Mouse (Mus musculus): Measurements from ENCODE around the gene 4930404H24Rik. TPM values are rescaled to one million over a fixed set of nuclear protein-coding genes. Genes with fewer than 3 reads are reported as not detected.
"Not testable (repeated sequence)": the region's sequence is repeated elsewhere in the genome, so short reads cannot be mapped to it uniquely, and the experiment has no call there.

The 4930404H24Rik gene
- polyA plus RNA-seq, 1 experiment from 2014 or later, result not detected

DNA sequence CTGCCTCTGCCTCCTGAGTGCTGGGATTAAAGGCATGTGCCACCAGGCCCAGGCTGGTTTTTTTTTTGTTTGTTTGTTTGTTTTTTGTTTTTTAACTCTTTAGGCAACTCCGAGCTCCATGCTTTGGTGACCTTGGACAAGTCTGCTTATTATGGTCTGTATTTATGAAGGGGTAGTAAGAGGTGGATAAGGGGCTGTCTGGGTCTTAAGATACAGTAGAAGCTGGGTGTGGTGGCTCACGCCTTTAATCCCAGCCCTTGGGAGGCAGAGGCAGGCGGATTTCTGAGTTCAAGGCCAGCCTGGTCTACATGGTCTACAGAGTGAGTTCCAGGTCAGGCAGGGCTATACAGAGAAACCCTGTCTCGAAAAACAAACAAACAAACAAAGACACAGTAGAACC is 2.8 kb downstream of the 4930404H24Rik start:
- peaks cover 43% of the 10 kb centered on the region for H3K4me1 ChIP-seq
- not testable (repeated sequence) for H3K36me3 ChIP-seq
- WGBS, result 88% methylated on average over 4 of the region's 4 CpGs

DNA sequence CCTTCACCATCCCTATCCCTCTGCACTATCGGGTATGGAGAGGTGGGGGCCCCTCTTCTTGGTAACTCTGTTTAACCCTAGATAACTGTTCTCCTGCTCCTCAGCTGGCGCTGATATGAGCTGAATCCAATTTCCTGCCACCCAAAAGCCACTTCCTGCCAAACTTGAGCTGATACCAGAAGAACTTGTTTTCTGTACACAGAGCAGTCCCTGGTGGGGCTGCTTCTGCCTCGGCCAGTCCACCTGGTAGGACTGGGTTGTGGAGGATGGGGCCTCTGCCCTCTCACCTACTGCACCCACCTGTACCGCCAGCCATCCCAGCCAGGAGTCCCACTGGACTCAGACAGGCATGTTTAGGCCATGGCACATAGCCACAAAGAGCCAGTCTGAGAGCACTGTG is 3.2 kb downstream of the 4930404H24Rik start:
- Histone ChIP-seq H3K4me3 (no peak overlapping the region), H3K4me2 (no peak overlapping the region), H3K9ac (no peak overlapping the region), H3K27me3 (peaks cover 16% of the 10 kb centered on the region), H3K36me3 (no peaks in the 10 kb centered on the region), H3K27ac (no peak overlapping the region), H3K4me1 (peaks cover 43% of the 10 kb centered on the region), H3K9me3 (no peaks in the 10 kb centered on the region)
- WGBS, result 74% methylated on average over 4 of the region's 4 CpGs
- ATAC-seq (ENCODE audit: insufficient number of reproducible peaks, insufficient read depth, low FRiP score, low TSS enrichment, low read depth), result no peak

More for the DNA sequence above, 2.8 kb downstream of the 4930404H24Rik start:
- H3K4me2 ChIP-seq; H3K9me3 ChIP-seq; H3K27ac ChIP-seq; ATAC-seq (ENCODE audit: insufficient number of reproducible peaks, insufficient read depth, low FRiP score, low TSS enrichment, low read depth); H3K9ac ChIP-seq; H3K4me3 ChIP-seq: not testable (repeated sequence)
- peaks cover 20% of the 10 kb centered on the region for H3K27me3 ChIP-seq

- H3K9me3 ChIP-seq, result no peaks in the 10 kb centered on the region
- H3K9ac ChIP-seq, result no peak overlapping the region
- ATAC-seq (ENCODE audit: insufficient number of reproducible peaks, insufficient read depth, low FRiP score, low TSS enrichment, low read depth), result no peak
- peaks cover 43% of the 10 kb centered on the region for H3K4me1 ChIP-seq
- H3K36me3 ChIP-seq, result no peaks in the 10 kb centered on the region
- no peak overlapping the region for H3K27ac ChIP-seq
- H3K27me3 ChIP-seq, result peaks cover 11% of the 10 kb centered on the region
- H3K4me3 ChIP-seq, result no peak overlapping the region
- H3K4me2 ChIP-seq, result no peak overlapping the region
- WGBS, result 68% methylated on average over 6 of the region's 6 CpGs
Measured at GRCm38 (mm10) chr2:153496301-153496700, 3.7 kb downstream of the 4930404H24Rik start.

DNA sequence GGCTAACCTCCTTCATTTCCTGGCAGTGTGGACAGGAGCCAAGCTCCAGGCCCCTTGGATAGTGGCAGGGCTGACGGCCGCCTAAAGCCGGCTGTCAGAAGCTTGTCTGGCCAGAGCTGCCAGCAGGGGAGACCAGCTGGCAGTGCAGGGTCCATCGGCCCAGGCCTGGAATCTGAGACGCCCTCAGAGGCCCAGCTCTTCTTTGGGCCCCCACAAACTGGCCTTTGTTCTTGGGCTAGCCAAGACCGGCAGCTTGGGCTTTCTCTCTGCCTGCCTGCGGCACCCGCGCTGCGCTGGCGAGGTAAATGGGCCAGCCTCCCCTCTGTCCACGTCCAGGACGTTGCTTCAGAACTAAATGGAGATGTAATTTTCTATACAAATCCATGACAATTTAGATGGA is 4.3 kb downstream of the 4930404H24Rik start:
- 24% methylated on average over 13 of the region's 13 CpGs for WGBS
- no peak for ATAC-seq (ENCODE audit: insufficient number of reproducible peaks, insufficient read depth, low FRiP score, low TSS enrichment, low read depth)
- Histone ChIP-seq H3K4me3 (no peak overlapping the region), H3K9me3 (no peaks in the 10 kb centered on the region), H3K4me2 (no peak overlapping the region), H3K27me3 (peaks cover 5% of the 10 kb centered on the region), H3K4me1 (peaks cover 37% of the 10 kb centered on the region), H3K9ac (no peak overlapping the region), H3K27ac (no peak overlapping the region), H3K36me3 (no peaks in the 10 kb centered on the region)

GRCm38 (mm10) chr2:153499154-153499553 is 6.6 kb downstream of the 4930404H24Rik start:
- Histone ChIP-seq H3K9ac (no peak overlapping the region), H3K4me1 (peaks cover 20% of the 10 kb centered on the region), H3K4me3 (no peak overlapping the region), H3K36me3 (no peaks in the 10 kb centered on the region), H3K9me3 (no peaks in the 10 kb centered on the region), H3K4me2 (no peak overlapping the region), H3K27me3 (0 out of 2 replicates have a peak, but pooled peaks cover 3% of the 10 kb centered on the region), H3K27ac (no peak overlapping the region)
- no peak for ATAC-seq (ENCODE audit: insufficient number of reproducible peaks, insufficient read depth, low FRiP score, low TSS enrichment, low read depth)
- WGBS, result 49% methylated on average over 4 of the region's 4 CpGs

- no peak overlapping the region for H3K4me2 ChIP-seq
- no peak overlapping the region for H3K27ac ChIP-seq
- H3K9ac ChIP-seq, result no peak overlapping the region
- no peak for ATAC-seq (ENCODE audit: insufficient number of reproducible peaks, insufficient read depth, low FRiP score, low TSS enrichment, low read depth)
- H3K4me1 ChIP-seq, result peaks cover 10% of the 10 kb centered on the region
- no peak overlapping the region for H3K4me3 ChIP-seq
- 93% methylated on average over 5 of the region's 5 CpGs for WGBS
- H3K27me3 ChIP-seq, result peaks cover 3% of the 10 kb centered on the region; the same call in 1 of the 2 replicates
- H3K9me3 ChIP-seq, result no peaks in the 10 kb centered on the region
- no peaks in the 10 kb centered on the region for H3K36me3 ChIP-seq
Measured at GRCm38 (mm10) chr2:153506385-153506784, 13.8 kb downstream of the 4930404H24Rik start.

GRCm38 (mm10) chr2:153507969-153508368 is 15.4 kb downstream of the 4930404H24Rik start:
- H3K9ac ChIP-seq, result no peak overlapping the region
- no peak overlapping the region for H3K4me3 ChIP-seq
- no peak overlapping the region for H3K27ac ChIP-seq
- no peaks in the 10 kb centered on the region for H3K36me3 ChIP-seq
- peaks cover 13% of the 10 kb centered on the region for H3K4me1 ChIP-seq
- H3K27me3 ChIP-seq, result peaks cover 3% of the 10 kb centered on the region; the same call in 1 of the 2 replicates
- no peak overlapping the region for H3K4me2 ChIP-seq
- no peaks in the 10 kb centered on the region for H3K9me3 ChIP-seq
- WGBS, result 93% methylated on average over 2 of the region's 2 CpGs
- no peak for ATAC-seq (ENCODE audit: insufficient number of reproducible peaks, insufficient read depth, low FRiP score, low TSS enrichment, low read depth)

DNA sequence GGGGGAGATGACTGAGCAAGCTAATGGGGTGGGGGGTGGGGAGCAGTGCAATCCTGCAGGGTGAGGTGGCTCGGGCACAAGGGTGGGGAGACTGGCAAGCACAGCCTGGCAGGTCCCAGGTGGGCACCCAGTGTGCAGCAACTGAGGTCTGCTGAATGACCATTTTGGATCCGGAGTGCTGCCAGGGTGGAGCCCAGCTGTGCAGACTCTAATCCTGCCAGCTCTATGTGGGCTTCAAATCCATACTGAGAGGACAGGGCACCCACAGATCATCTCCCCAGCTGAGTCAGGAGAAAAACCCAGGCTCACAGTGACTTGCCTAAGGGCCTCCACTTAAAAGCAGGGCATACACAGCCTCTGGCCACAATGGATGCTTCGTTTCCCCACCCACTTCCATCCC is 15.8 kb downstream of the 4930404H24Rik start:
- WGBS, result 60% methylated on average over 3 of the region's 3 CpGs

GRCm38 (mm10) chr2:153509211-153510029 is 16.8 kb downstream of the 4930404H24Rik start:
- ATAC-seq (ENCODE audit: insufficient number of reproducible peaks, insufficient read depth, low FRiP score, low TSS enrichment, low read depth), result 0 out of 2 replicates have a peak, but pooled peaks have one; percentile 32
- Histone ChIP-seq H3K36me3 (no peaks in the 10 kb centered on the region), H3K4me3 (no peak overlapping the region), H3K27ac (peak overlapping the region; percentile 44; the same call in 1 of the 2 replicates), H3K27me3 (peaks cover 3% of the 10 kb centered on the region; the same call in 1 of the 2 replicates), H3K9ac (0 out of 2 replicates have a peak overlapping the region, but pooled peaks have one; percentile 40), H3K4me2 (0 out of 2 replicates have a peak overlapping the region, but pooled peaks have one; percentile 16), H3K9me3 (no peaks in the 10 kb centered on the region), H3K4me1 (peaks cover 13% of the 10 kb centered on the region)
- 15% methylated on average over 18 of the region's 18 CpGs for WGBS

More for the DNA sequence above, 15.8 kb downstream of the 4930404H24Rik start:
- ATAC-seq (ENCODE audit: insufficient number of reproducible peaks, insufficient read depth, low FRiP score, low TSS enrichment, low read depth), result no peak
- H3K4me2 ChIP-seq, result no peak overlapping the region
- H3K36me3 ChIP-seq, result no peaks in the 10 kb centered on the region
- no peaks in the 10 kb centered on the region for H3K9me3 ChIP-seq
- no peak overlapping the region for H3K27ac ChIP-seq
- H3K4me3 ChIP-seq, result no peak overlapping the region
- peaks cover 13% of the 10 kb centered on the region for H3K4me1 ChIP-seq
- H3K9ac ChIP-seq, result no peak overlapping the region
- H3K27me3 ChIP-seq, result peaks cover 3% of the 10 kb centered on the region; the same call in 1 of the 2 replicates

DNA sequence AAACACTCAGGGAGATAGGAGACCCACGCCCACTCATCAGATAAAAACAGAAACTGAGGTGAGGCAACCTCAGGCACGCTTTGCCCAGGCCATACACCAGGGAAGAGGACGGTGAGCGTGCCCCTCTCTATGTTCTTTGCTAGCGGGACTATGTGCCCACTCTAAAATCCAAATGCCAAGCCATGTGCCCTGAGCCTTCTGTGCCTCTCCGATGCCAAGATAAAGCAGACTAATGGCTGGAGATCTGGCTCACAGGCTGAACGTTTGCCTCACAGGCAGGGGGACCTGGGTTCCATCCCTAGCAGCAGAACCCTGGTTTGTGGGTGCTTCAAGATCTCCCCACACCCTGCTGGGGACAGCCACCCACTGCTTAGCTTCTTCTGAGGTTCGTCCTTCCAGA is 17.5 kb downstream of the 4930404H24Rik start:
- H3K27me3 ChIP-seq, result peaks cover 3% of the 10 kb centered on the region; the same call in 1 of the 2 replicates
- H3K4me2 ChIP-seq, result no peak overlapping the region
- no peak overlapping the region for H3K4me3 ChIP-seq
- H3K4me1 ChIP-seq, result peaks cover 16% of the 10 kb centered on the region
- 82% methylated on average over 8 of the region's 8 CpGs for WGBS
- no peaks in the 10 kb centered on the region for H3K36me3 ChIP-seq
- H3K9ac ChIP-seq, result no peak overlapping the region
- no peaks in the 10 kb centered on the region for H3K9me3 ChIP-seq
- no peak overlapping the region for H3K27ac ChIP-seq
- no peak for ATAC-seq (ENCODE audit: insufficient number of reproducible peaks, insufficient read depth, low FRiP score, low TSS enrichment, low read depth)

DNA sequence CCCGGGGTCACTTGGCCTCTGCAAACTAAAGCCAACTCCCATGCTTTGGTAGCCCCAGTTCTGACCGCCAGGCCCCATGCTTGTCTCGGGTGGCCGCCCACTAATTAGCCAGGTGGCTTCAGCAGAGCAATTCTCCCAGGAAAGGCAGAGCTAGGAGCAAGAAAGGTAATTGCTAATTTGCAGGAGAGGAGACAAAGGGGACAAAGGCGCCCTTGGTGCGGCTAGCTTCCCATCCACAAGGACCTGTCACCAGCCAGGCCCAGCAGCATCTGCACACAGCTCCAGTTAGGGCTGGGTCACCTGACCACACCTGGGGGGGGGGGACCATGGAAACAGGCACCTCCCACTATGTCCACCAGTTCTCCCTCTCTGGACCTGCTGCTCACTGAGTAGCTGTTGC is 19.0 kb downstream of the 4930404H24Rik start:
- no peaks in the 10 kb centered on the region for H3K36me3 ChIP-seq
- peaks cover 3% of the 10 kb centered on the region; the same call in 1 of the 2 replicates for H3K27me3 ChIP-seq
- H3K4me1 ChIP-seq, result peaks cover 16% of the 10 kb centered on the region
- ATAC-seq (ENCODE audit: insufficient number of reproducible peaks, insufficient read depth, low FRiP score, low TSS enrichment, low read depth), result no peak
- no peak overlapping the region for H3K27ac ChIP-seq
- 55% methylated on average over 6 of the region's 6 CpGs for WGBS
- no peak overlapping the region for H3K4me2 ChIP-seq
- no peak overlapping the region for H3K9ac ChIP-seq
- no peak overlapping the region for H3K4me3 ChIP-seq
- no peaks in the 10 kb centered on the region for H3K9me3 ChIP-seq
